Mouse (Mus musculus): ENCODE results near the gene Gse1. TPM values are rescaled to one million over a fixed set of nuclear protein-coding genes. Genes with fewer than 3 reads are reported as not detected.

Gene Gse1
- polyA plus RNA-seq, 1 experiment from 2014 or later, result 31.3 TPM

DNA sequence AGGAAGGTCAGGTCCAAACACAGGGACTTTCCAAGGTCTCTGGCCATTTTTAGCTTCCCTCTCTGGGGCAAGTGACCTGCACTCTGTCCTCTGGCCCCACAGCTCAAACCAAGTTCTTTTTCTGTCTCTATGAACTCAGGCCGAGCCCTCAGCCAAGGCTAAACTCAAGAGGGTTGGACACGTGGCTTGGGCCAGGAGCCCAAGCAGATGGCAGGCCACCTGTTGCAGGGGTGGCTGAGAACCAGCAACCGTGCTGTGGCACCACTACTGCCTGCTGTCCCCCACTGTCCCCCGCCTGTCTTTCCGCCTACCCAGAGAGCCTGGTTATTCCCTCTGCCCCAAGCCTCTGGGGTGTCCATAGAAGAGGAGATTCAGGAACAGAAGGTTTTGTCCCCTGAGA, 14.3 kb upstream of the Gse1 start:
- H3K27me3 ChIP-seq, result no peaks in the 10 kb centered on the region
- ATAC-seq (replicated peaks), result no peak
- no peak overlapping the region for H3K4me2 ChIP-seq (replicated peaks)
- H3K9ac ChIP-seq (replicated peaks), result no peak overlapping the region
- H3K9me3 ChIP-seq, result no peaks in the 10 kb centered on the region
- WGBS, result 49% methylated on average over 5 of the region's 5 CpGs
- H3K4me3 ChIP-seq, result no peak overlapping the region
- H3K27ac ChIP-seq (replicated peaks), result no peak overlapping the region
- no peaks in the 10 kb centered on the region for H3K36me3 ChIP-seq
- peaks cover 29% of the 10 kb centered on the region for H3K4me1 ChIP-seq

GRCm38 (mm10) chr8:120215416-120216141, 12.7 kb upstream of the Gse1 start:
- ATAC-seq (replicated peaks), result no peak
- 61% methylated on average over 7 of the region's 7 CpGs for WGBS
- Histone ChIP-seq H3K27me3 (no peaks in the 10 kb centered on the region), H3K27ac (replicated peaks) (no peak overlapping the region), H3K9ac (replicated peaks) (0 out of 2 replicates have a peak overlapping the region, but pooled peaks have one; percentile 15), H3K36me3 (no peaks in the 10 kb centered on the region), H3K4me3 (no peak overlapping the region), H3K9me3 (no peaks in the 10 kb centered on the region), H3K4me1 (peaks cover 28% of the 10 kb centered on the region), H3K4me2 (replicated peaks) (no peak overlapping the region)

- Histone ChIP-seq H3K9ac (replicated peaks) (no peak overlapping the region), H3K27me3 (no peaks in the 10 kb centered on the region), H3K4me3 (no peak overlapping the region), H3K4me2 (replicated peaks) (no peak overlapping the region), H3K4me1 (peaks cover 25% of the 10 kb centered on the region), H3K36me3 (no peaks in the 10 kb centered on the region), H3K27ac (replicated peaks) (peak overlapping the region; percentile 50), H3K9me3 (no peaks in the 10 kb centered on the region)
- peak; percentile 95 for ATAC-seq (replicated peaks)
- WGBS, result 22% methylated on average over 13 of the region's 13 CpGs
These were observed 11.1 kb upstream of the Gse1 start for GRCm38 (mm10) chr8:120216855-120217830.

- 68% methylated on average over 11 of the region's 11 CpGs for whole genome bisulfite sequencing
- ATAC-seq (replicated peaks), result no peak
- Histone ChIP-seq H3K9me3 (no peaks in the 10 kb centered on the region), H3K27me3 (no peaks in the 10 kb centered on the region), H3K36me3 (no peaks in the 10 kb centered on the region), H3K9ac (replicated peaks) (no peak overlapping the region), H3K4me2 (replicated peaks) (no peak overlapping the region), H3K27ac (replicated peaks) (no peak overlapping the region), H3K4me3 (no peak overlapping the region), H3K4me1 (peaks cover 19% of the 10 kb centered on the region)
These were observed 5.7 kb upstream of the Gse1 start for GRCm38 (mm10) chr8:120222548-120222947.

DNA sequence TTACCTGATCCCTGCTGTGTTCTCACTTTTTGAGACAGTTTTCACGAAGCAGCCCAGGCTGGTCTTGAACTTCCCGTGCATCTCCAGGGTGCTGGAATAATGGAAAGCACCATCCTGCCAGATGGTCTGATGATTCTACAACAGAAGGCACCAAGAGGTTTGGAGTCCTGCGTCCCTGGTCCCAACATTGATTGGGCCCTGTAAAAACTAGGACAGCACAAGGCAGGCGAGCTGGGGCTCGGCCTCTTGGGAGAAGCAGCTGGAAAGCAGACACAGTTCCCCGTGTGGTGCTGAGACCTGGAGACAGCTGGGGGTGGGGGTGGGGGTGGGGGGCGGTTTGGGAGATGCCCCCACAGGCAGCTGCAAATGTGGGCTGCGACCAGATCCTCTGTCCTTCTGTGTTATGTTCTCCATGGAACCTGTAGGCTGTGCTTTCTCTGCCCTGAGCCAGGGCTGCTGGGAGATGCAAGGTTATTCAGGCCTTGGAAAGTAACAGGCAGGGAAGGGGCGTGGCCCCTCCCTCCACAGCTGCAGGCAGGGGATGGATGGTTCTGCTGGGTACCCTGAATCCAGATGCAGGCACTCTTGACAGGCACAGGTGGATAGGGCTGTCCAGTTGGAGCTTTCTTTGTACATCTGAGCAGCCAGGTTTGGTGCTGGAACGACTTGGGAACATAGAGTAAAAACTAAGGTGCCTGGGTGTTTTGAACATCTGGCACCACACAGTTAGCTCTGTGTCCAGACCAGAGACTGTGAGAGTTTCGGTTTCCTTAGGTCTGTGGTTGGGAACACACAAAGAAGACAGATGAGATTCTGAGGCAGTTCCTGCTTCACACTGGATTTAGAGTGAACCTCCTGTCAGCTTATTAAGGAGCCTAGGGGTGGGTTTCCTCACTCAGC, 3.5 kb upstream of the Gse1 start:
- H3K4me2 ChIP-seq (replicated peaks), result no peak overlapping the region
- no peak overlapping the region; the same call in 1 of the 2 replicates for H3K9ac ChIP-seq (replicated peaks)
- no peak for ATAC-seq (replicated peaks)
- H3K27me3 ChIP-seq, result peaks cover 4% of the 10 kb centered on the region; the same call in 1 of the 2 replicates
- no peak overlapping the region for H3K27ac ChIP-seq (replicated peaks)
- 48% methylated on average over 11 of the region's 11 CpGs for WGBS
- no peaks in the 10 kb centered on the region for H3K36me3 ChIP-seq
- no peaks in the 10 kb centered on the region for H3K9me3 ChIP-seq
- no peak overlapping the region for H3K4me3 ChIP-seq
- peaks cover 30% of the 10 kb centered on the region for H3K4me1 ChIP-seq

- Histone ChIP-seq H3K27me3 (peaks cover 6% of the 10 kb centered on the region; the same call in 1 of the 2 replicates), H3K27ac (replicated peaks) (no peak overlapping the region), H3K9ac (replicated peaks) (no peak overlapping the region; the same call in 1 of the 2 replicates), H3K36me3 (no peaks in the 10 kb centered on the region), H3K4me2 (replicated peaks) (no peak overlapping the region), H3K4me1 (peaks cover 38% of the 10 kb centered on the region), H3K9me3 (no peaks in the 10 kb centered on the region), H3K4me3 (no peak overlapping the region)
- 18% methylated on average over 10 of the region's 10 CpGs for WGBS
- ATAC-seq (replicated peaks), result no peak
These were observed 2.7 kb upstream of the Gse1 start for GRCm38 (mm10) chr8:120225421-120226151.

- WGBS, result 55% methylated on average over 5 of the region's 5 CpGs
- no peaks in the 10 kb centered on the region for H3K9me3 ChIP-seq
- H3K4me2 ChIP-seq (replicated peaks), result no peak overlapping the region; the same call in 1 of the 2 replicates
- H3K9ac ChIP-seq (replicated peaks), result no peak overlapping the region
- ATAC-seq (replicated peaks), result no peak
- H3K27me3 ChIP-seq, result peaks cover 6% of the 10 kb centered on the region; the same call in 1 of the 2 replicates
- no peaks in the 10 kb centered on the region for H3K36me3 ChIP-seq
- H3K27ac ChIP-seq (replicated peaks), result no peak overlapping the region
- H3K4me1 ChIP-seq, result peaks cover 51% of the 10 kb centered on the region
- no peak overlapping the region for H3K4me3 ChIP-seq
These were observed 1.3 kb upstream of the Gse1 start for GRCm38 (mm10) chr8:120226700-120227577.

DNA sequence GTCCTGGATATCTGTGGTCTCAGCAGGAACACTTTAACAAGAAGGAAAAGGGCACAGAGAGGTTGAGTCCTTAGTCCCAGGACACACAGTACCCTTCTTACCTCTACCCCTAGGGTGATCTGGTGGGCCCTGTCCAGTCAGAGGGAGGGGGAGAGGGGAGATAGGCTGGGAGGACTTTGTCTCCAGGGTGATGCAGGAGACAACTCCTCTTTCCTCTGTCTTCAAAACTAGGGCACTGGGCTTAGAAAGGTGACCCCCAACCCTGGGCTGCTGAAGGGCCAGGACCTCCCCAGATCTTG, 729 bp upstream of the Gse1 start:
- H3K9ac ChIP-seq (replicated peaks), result no peak overlapping the region
- H3K27ac ChIP-seq (replicated peaks), result no peak overlapping the region
- peak overlapping the region; percentile 59 for H3K4me3 ChIP-seq
- peak overlapping the region; percentile 87 for H3K4me2 ChIP-seq (replicated peaks)
- H3K36me3 ChIP-seq, result no peaks in the 10 kb centered on the region
- H3K27me3 ChIP-seq, result peaks cover 6% of the 10 kb centered on the region; the same call in 1 of the 2 replicates
- peaks cover 57% of the 10 kb centered on the region for H3K4me1 ChIP-seq
- no peaks in the 10 kb centered on the region for H3K9me3 ChIP-seq
- no peak for ATAC-seq (replicated peaks)

GRCm38 (mm10) chr8:120228781-120229573, 721 bp downstream of the Gse1 start:
- Histone ChIP-seq H3K9ac (replicated peaks) (peak overlapping the region; percentile 50), H3K4me2 (replicated peaks) (peak overlapping the region; percentile 87), H3K27ac (replicated peaks) (no peak overlapping the region), H3K36me3 (no peaks in the 10 kb centered on the region), H3K9me3 (no peaks in the 10 kb centered on the region), H3K27me3 (peaks cover 6% of the 10 kb centered on the region; the same call in 1 of the 2 replicates), H3K4me1 (peaks cover 72% of the 10 kb centered on the region), H3K4me3 (peak overlapping the region; percentile 59)
- under 1% methylated on average over 102 of the region's 125 CpGs for WGBS
- peak; percentile 42 for ATAC-seq (replicated peaks)

DNA sequence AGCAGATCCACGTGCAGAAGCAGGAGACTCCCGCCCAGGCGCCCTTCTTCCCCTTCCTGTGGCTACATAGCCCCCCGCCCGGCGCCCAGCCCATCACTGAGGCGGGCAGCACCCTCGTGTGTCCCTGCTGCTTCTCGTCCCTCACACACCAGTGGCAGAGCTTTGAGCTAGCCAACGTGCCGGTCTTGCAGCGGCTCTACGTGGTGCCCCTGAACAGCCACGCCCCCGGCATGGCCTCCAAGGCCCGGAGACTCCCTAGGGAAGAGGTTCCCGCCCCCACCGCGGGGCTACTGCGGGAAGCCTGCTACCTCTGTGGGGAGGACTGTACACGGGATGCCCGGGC, 1.3 kb downstream of the Gse1 start:
- no peak overlapping the region for H3K27ac ChIP-seq (replicated peaks)
- H3K9ac ChIP-seq (replicated peaks), result peak overlapping the region; percentile 50
- H3K4me1 ChIP-seq, result peaks cover 76% of the 10 kb centered on the region
- peaks cover 6% of the 10 kb centered on the region; the same call in 1 of the 2 replicates for H3K27me3 ChIP-seq
- under 1% methylated on average over 22 of the region's 22 CpGs for WGBS
- no peak; the same call in 1 of the 2 replicates for ATAC-seq (replicated peaks)
- no peaks in the 10 kb centered on the region for H3K9me3 ChIP-seq
- H3K4me3 ChIP-seq, result peak overlapping the region; percentile 59
- peak overlapping the region; percentile 87 for H3K4me2 ChIP-seq (replicated peaks)
- no peaks in the 10 kb centered on the region for H3K36me3 ChIP-seq

All from forebrain, embryonic 15.5 days (tissue).